Comparison of ENCODE assay signal across 10 mouse cellular contexts in the genomic region with DNA sequence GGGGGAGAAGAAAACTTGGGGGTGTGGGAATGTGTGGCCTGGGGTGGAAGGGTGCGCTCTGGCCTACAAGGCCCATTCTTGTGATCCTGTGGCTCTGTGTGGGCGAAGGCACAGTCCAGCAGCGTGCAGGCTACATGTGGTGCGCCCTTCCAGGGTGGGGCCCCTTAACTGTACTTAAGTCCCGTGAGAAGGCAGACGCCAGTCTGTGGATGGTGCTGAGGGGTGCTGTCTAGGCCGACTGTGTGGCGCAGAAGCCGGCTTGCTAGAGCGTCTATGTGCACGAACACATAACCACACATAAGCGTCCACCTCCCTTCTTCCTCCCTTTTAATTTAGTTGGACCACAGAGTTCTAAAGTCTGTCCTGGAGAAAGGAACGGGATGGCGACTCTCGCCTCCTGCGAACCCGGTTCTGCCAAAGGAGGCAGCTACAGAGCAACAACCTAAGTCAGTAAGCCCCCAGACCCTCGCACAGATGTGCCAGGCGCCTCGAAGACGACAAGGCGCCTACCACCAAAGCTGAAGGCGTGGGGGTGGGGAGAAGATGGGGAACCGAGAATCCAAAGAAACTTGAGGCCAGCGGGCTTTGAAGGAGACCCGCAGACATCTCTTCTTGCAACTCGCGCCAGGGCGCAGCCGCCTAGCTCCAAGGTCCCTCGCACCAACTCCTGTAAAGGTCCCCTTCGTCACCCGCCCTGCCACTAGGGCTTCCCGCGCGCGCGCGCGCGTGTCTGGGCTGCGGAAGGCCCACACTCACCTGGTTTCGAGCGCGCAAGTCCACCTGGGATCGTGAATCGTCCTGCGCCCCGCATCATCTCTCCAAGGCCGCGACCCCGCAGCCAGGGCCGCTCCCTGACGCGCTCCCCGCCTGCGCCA. TPM values are rescaled to one million over a fixed set of nuclear protein-coding genes. Genes with fewer than 3 reads are reported as not detected.
DNase-seq lines count a peak whose midpoint lies in the region; ATAC-seq and TF ChIP-seq lines count a peak whose summit lies in the region.
"Had no signal": no experiment of that assay in that cellular context is flagged by ENCODE, and none has a peak within 500 bp of the region (broad histone marks: within the 10 kb centered on the region; RNA-seq: fewer than 3 reads in every experiment).

No protein-coding gene starts in this region.

- peak overlapping the region; percentile 73 for H3K4me3 ChIP-seq in lung, embryonic 15.5 days
- peak overlapping the region; percentile 40; the same call in 1 of the 2 replicates for H3K4me3 ChIP-seq in forebrain, embryonic 16.5 days (replicated peaks; ENCODE audit: low read length)
- H3K4me3 ChIP-seq in liver, embryonic 14.5 days (ENCODE audit: insufficient read depth in 1 of 2, low read depth in 2 of 2, low read length in 2 of 2), result peak overlapping the region; percentile 1 to 34; a peak in 3 of 4 replicates
- peak overlapping the region; percentile 69 for H3K4me3 ChIP-seq in stomach, postnatal 0 days (ENCODE audit: low read depth, low read length)
- H3K4me3 ChIP-seq: myocyte had no signal

- peaks cover 92% of the 10 kb centered on the region for H3K27me3 ChIP-seq in lung, embryonic 15.5 days
- H3K27me3 ChIP-seq in forebrain, embryonic 16.5 days (replicated peaks; ENCODE audit: control insufficient read depth, insufficient read depth, low read length), result peaks cover 93% of the 10 kb centered on the region
- H3K27me3 ChIP-seq in liver, embryonic 14.5 days (ENCODE audit: control insufficient read depth, insufficient read depth, low read length), result peaks cover 99% of the 10 kb centered on the region
- H3K27me3 ChIP-seq in stomach, postnatal 0 days (ENCODE audit: control insufficient read depth, insufficient read depth, low read length), result peaks cover 5% of the 10 kb centered on the region

- 0 out of 2 replicates have a peak, but pooled peaks cover 15% of the 10 kb centered on the region for H3K4me1 ChIP-seq in lung, embryonic 15.5 days
- H3K4me1 ChIP-seq in forebrain, embryonic 16.5 days (replicated peaks; ENCODE audit: control insufficient read depth, insufficient read depth, low read length), result peaks cover 22% of the 10 kb centered on the region
- H3K4me1 ChIP-seq in liver, embryonic 14.5 days (replicated peaks; ENCODE audit: control insufficient read depth in 2 of 2, insufficient read depth in 2 of 2, low read length in 1 of 2), result no peaks in the 10 kb centered on the region
- no peaks in the 10 kb centered on the region for H3K4me1 ChIP-seq in stomach, postnatal 0 days (replicated peaks; ENCODE audit: control insufficient read depth, insufficient read depth)

- H3K27ac ChIP-seq in lung, embryonic 15.5 days, result peak overlapping the region; percentile 99
- no peak overlapping the region for H3K27ac ChIP-seq in forebrain, embryonic 16.5 days (ENCODE audit: low read length)
- no peak overlapping the region for H3K27ac ChIP-seq in liver, embryonic 14.5 days
- peak overlapping the region; percentile 99 for H3K27ac ChIP-seq in stomach, postnatal 0 days (replicated peaks)

- no peaks in the 10 kb centered on the region; the same call in 1 of the 2 replicates for H3K36me3 ChIP-seq in lung, embryonic 15.5 days
- no peaks in the 10 kb centered on the region for H3K36me3 ChIP-seq in forebrain, embryonic 16.5 days (ENCODE audit: control insufficient read depth, insufficient read depth)
- no peaks in the 10 kb centered on the region for H3K36me3 ChIP-seq in liver, embryonic 14.5 days (replicated peaks; ENCODE audit: control insufficient read depth, insufficient read depth, low read depth)
- H3K36me3 ChIP-seq in stomach, postnatal 0 days (ENCODE audit: control insufficient read depth, insufficient read depth, low read length), result no peaks in the 10 kb centered on the region; the same call in 1 of the 2 replicates

- 1% methylated on average over 57 of the region's 57 CpGs for WGBS in lung, embryonic 15.5 days
- WGBS in forebrain, embryonic 16.5 days, result under 1% methylated on average over 56 of the region's 57 CpGs
- WGBS in liver, embryonic 14.5 days (ENCODE audit: insufficient replicate concordance), result 2% methylated on average over 57 of the region's 57 CpGs
- 1% methylated on average over 50 of the region's 57 CpGs for WGBS in stomach, postnatal 0 days

- H3K9ac ChIP-seq in lung, embryonic 15.5 days, result peak overlapping the region; percentile 82
- H3K9ac ChIP-seq in forebrain, embryonic 16.5 days (replicated peaks; ENCODE audit: low read depth, low read length), result no peak overlapping the region
- H3K9ac ChIP-seq in liver, embryonic 14.5 days (replicated peaks), result no peak overlapping the region
- peak overlapping the region; percentile 89 for H3K9ac ChIP-seq in stomach, postnatal 0 days (ENCODE audit: low read length)

- H3K4me2 ChIP-seq in lung, embryonic 15.5 days, result peak overlapping the region; percentile 78
- H3K4me2 ChIP-seq in forebrain, embryonic 16.5 days (ENCODE audit: low read length), result peak overlapping the region; percentile 60
- H3K4me2 ChIP-seq in liver, embryonic 14.5 days (ENCODE audit: low read depth), result peak overlapping the region; percentile 51
- H3K4me2 ChIP-seq in stomach, postnatal 0 days (replicated peaks; ENCODE audit: low read depth), result peak overlapping the region; percentile 71

- ATAC-seq in lung, embryonic 15.5 days (ENCODE audit: borderline replicate concordance, extremely low read depth, low FRiP score, low TSS enrichment), result no peak
- no peak for ATAC-seq in forebrain, embryonic 16.5 days
- ATAC-seq in liver, embryonic 14.5 days (ENCODE audit: insufficient read depth), result no peak
- ATAC-seq in stomach, postnatal 0 days (ENCODE audit: low FRiP score, low TSS enrichment), result no peak
- ATAC-seq in megakaryocyte, adult 5-6 weeks (ENCODE audit: poor library complexity, severe bottlenecking), result no peak

- no peak for TF ChIP-seq CTCF in liver, embryonic 14.5 days (IDR thresholded peaks at IDR 0.05; ENCODE audit: low read depth)
- no peak for TF ChIP-seq CTCF in stomach, postnatal 0 days (IDR thresholded peaks at IDR 0.05; ENCODE audit: low read depth)

- no peak for DNase-seq in lung, postnatal 36 days
- DNase-seq in liver, embryonic 14.5 days (ENCODE audit: low read depth in 3 of 3, low spot score in 3 of 3), result no peak
- DNase-seq in stomach, postnatal 0 days (ENCODE audit: low spot score), result no peak
- no peak for DNase-seq in thymus, postnatal 14 days
- DNase-seq: adrenal gland, postnatal 25 days; gastrocnemius, postnatal 25 days had no signal

- H3K9me3 ChIP-seq in lung, embryonic 15.5 days, result no peaks in the 10 kb centered on the region
- H3K9me3 ChIP-seq in forebrain, embryonic 16.5 days (ENCODE audit: control insufficient read depth, low read length), result 0 out of 2 replicates have a peak, but pooled peaks cover 2% of the 10 kb centered on the region
- H3K9me3 ChIP-seq in liver, embryonic 14.5 days (ENCODE audit: control insufficient read depth, low read length), result no peaks in the 10 kb centered on the region
- H3K9me3 ChIP-seq in stomach, postnatal 0 days (ENCODE audit: control insufficient read depth, low read length), result no peaks in the 10 kb centered on the region

- no peak for TF ChIP-seq EP300 in liver, embryonic 14.5 days (IDR thresholded peaks at IDR 0.05; ENCODE audit: low read depth)
- no peak for TF ChIP-seq EP300 in stomach, postnatal 0 days (optimal IDR thresholded peaks at IDR 0.05)

RNA-seq across cellular contexts. Expression of a gene that starts 1.7 kb away (rescaled TPM):
- 151 and 157 TPM in 2 replicates for polyA plus RNA-seq in lung, embryonic 15.5 days (2015; fragmentation: Nextera tagmentation; extraction: Ambion mirVana)
- 0.91 and 1.1 TPM in 2 replicates for polyA plus RNA-seq in forebrain, embryonic 16.5 days (2015; fragmentation: Nextera tagmentation; extraction: Ambion mirVana)
- polyA plus RNA-seq in liver, embryonic 14.5 days (2012; rRNA removed), result 2.5 and 3.7 TPM in 2 replicates
- polyA plus RNA-seq in liver, embryonic 14.5 days (2014; fragmentation: Nextera tagmentation; extraction: Ambion mirVana), result 2.3 and 2.8 TPM in 2 replicates
- 59.3 and 64.0 TPM in 2 replicates for polyA plus RNA-seq in stomach, postnatal 0 days (2015; fragmentation: Nextera tagmentation; extraction: Ambion mirVana)
- not detected in 2 replicates for total RNA-seq in megakaryocyte, adult 5-6 weeks (2015)
- not detected in 2 replicates for total RNA-seq in megakaryocyte, adult 5-6 weeks (2017)
- total RNA-seq: gastrocnemius, postnatal 25 days had no signal
- polyA plus RNA-seq: myocyte had no signal

RNA-seq across cellular contexts. Expression of a gene that starts 25.7 kb away (rescaled TPM):
- polyA plus RNA-seq in lung, embryonic 15.5 days (2015; fragmentation: Nextera tagmentation; extraction: Ambion mirVana), result 60.2 and 60.8 TPM in 2 replicates
- polyA plus RNA-seq in forebrain, embryonic 16.5 days (2015; fragmentation: Nextera tagmentation; extraction: Ambion mirVana), result 51.8 and 60.0 TPM in 2 replicates
- 18.0 and 20.3 TPM in 2 replicates for polyA plus RNA-seq in liver, embryonic 14.5 days (2012; rRNA removed)
- 21.5 and 24.7 TPM in 2 replicates for polyA plus RNA-seq in liver, embryonic 14.5 days (2014; fragmentation: Nextera tagmentation; extraction: Ambion mirVana)
- 33.0 and 38.1 TPM in 2 replicates for polyA plus RNA-seq in stomach, postnatal 0 days (2015; fragmentation: Nextera tagmentation; extraction: Ambion mirVana)
- total RNA-seq in megakaryocyte, adult 5-6 weeks (2015), result 11.0 and 12.6 TPM in 2 replicates
- 7.1 and 13.1 TPM in 2 replicates for total RNA-seq in megakaryocyte, adult 5-6 weeks (2017)

RNA-seq across cellular contexts. Expression of a gene that starts 33.5 kb away (rescaled TPM):
- 2.1 and 2.3 TPM in 2 replicates for polyA plus RNA-seq in lung, embryonic 15.5 days (2015; fragmentation: Nextera tagmentation; extraction: Ambion mirVana)
- polyA plus RNA-seq in forebrain, embryonic 16.5 days (2015; fragmentation: Nextera tagmentation; extraction: Ambion mirVana), result 1.7 and 2.5 TPM in 2 replicates
- 0.06 TPM in 2 replicates for polyA plus RNA-seq in liver, embryonic 14.5 days (2012; rRNA removed)
- polyA plus RNA-seq in liver, embryonic 14.5 days (2014; fragmentation: Nextera tagmentation; extraction: Ambion mirVana), result 0.06 TPM in 1 of 2 replicates, not detected in the other
- polyA plus RNA-seq in stomach, postnatal 0 days (2015; fragmentation: Nextera tagmentation; extraction: Ambion mirVana), result 0.40 and 0.41 TPM in 2 replicates
- total RNA-seq in megakaryocyte, adult 5-6 weeks (2015), result not detected in 2 replicates
- total RNA-seq in megakaryocyte, adult 5-6 weeks (2017), result not detected in 2 replicates

RNA-seq across cellular contexts. Expression of a gene that starts 45.3 kb away (rescaled TPM):
- 6.8 and 8.5 TPM in 2 replicates for polyA plus RNA-seq in lung, embryonic 15.5 days (2015; fragmentation: Nextera tagmentation; extraction: Ambion mirVana)
- 0.15 TPM in 1 of 2 replicates, not detected in the other for polyA plus RNA-seq in forebrain, embryonic 16.5 days (2015; fragmentation: Nextera tagmentation; extraction: Ambion mirVana)
- 0.07 and 0.10 TPM in 2 replicates for polyA plus RNA-seq in liver, embryonic 14.5 days (2012; rRNA removed)
- 0.05 and 0.08 TPM in 2 replicates for polyA plus RNA-seq in liver, embryonic 14.5 days (2014; fragmentation: Nextera tagmentation; extraction: Ambion mirVana)
- polyA plus RNA-seq in stomach, postnatal 0 days (2015; fragmentation: Nextera tagmentation; extraction: Ambion mirVana), result 2.8 and 2.9 TPM in 2 replicates
- total RNA-seq in megakaryocyte, adult 5-6 weeks (2015), result not detected in 2 replicates
- total RNA-seq in megakaryocyte, adult 5-6 weeks (2017), result not detected in 2 replicates
- total RNA-seq: gastrocnemius, postnatal 25 days had no signal

Comparison
In these comparisons a context has a peak if more than half of its experiments do, and no peak if none do; other contexts are left out.
1. H3K27ac ChIP-seq: peak in lung, embryonic 15.5 days (single experiment) and stomach, postnatal 0 days (single experiment); none in forebrain, embryonic 16.5 days (single experiment) and liver, embryonic 14.5 days (single experiment).
2. H3K4me3 ChIP-seq: peak in every context shown above with its lines; median percentile 73 in lung, embryonic 15.5 days; 69 in stomach, postnatal 0 days; 40 in forebrain, embryonic 16.5 days; 18 in liver, embryonic 14.5 days.
3. H3K9ac ChIP-seq: peak in lung, embryonic 15.5 days (single experiment) and stomach, postnatal 0 days (single experiment); none in forebrain, embryonic 16.5 days (single experiment) and liver, embryonic 14.5 days (single experiment).
4. RNA of a gene that starts 1.7 kb away (polyA plus RNA-seq): 151 to 157 TPM in lung, embryonic 15.5 days and 59.3 to 64.0 TPM in stomach, postnatal 0 days; 2.3 to 3.7 TPM in liver, embryonic 14.5 days and 0.91 to 1.1 TPM in forebrain, embryonic 16.5 days; every median in the first group is over 10 times any median in the second.
5. Peak in every context shown above with its lines, with median percentiles within 50 percentile points of each other: H3K4me2 ChIP-seq.